Mouse (Mus musculus) MEL (cell line): ENCODE data around the gene Hcls1.

Experiments used
- MAFK ChIP-seq: IDR thresholded peaks from 2 replicates; pipeline ENCODE4 v1.6.1; 2011; ENCODE audit warnings: low read depth, mild to moderate bottlenecking, low read length, improper control_type of control experiment, borderline replicate concordance
- POLR2A ChIP-seq, 2 experiments: IDR thresholded peaks; 2 replicates each; pipeline ENCODE4 v1.6.1; 2011 to 2012; ENCODE audit warnings: low read length in 2 of 2, mild to moderate bottlenecking in 2 of 2, control low read depth in 1 of 2, improper control_type of control experiment in 1 of 2, low read depth in 1 of 2, moderate library complexity in 1 of 2; ENCODE audit not compliant: control insufficient read depth in 1 of 2, insufficient read depth in 1 of 2, poor library complexity in 1 of 2

GRCm38 (mm10) chr16:36890559-36890958 lies 44.2 kb upstream of the Hcls1 start:
- TF ChIP-seq POLR2A (IDR thresholded peaks at IDR 0.05; ENCODE audit: control insufficient read depth in 1 of 2, insufficient read depth in 1 of 2, low read depth in 1 of 2, low read length in 2 of 2, poor library complexity in 1 of 2) (no peak), MAFK (peak; percentile 39; the same call in 1 of the 2 replicates)
